Comparison of ENCODE assay signal across 28 mouse cellular contexts in the genomic region with DNA sequence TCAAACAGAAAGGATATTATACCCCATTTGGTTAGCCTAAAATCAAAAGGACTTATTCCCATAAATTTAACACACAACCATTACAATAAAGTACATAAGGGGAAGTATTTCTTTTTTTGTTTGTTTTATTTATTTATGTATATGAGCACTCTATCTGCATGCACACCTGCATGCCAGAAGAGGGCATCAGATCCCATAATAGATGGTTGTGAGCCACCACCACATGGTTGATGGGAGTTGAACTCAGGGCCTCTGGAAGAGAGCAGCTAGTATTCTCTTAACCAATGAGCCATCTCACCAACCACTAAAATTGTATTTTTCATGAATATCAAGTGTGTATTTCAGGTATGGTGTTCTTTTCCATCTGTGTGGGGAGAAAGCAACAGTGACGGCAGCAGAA. TPM values are rescaled to one million over a fixed set of nuclear protein-coding genes. Genes with fewer than 3 reads are reported as not detected.
DNase-seq lines count a peak whose midpoint lies in the region; ATAC-seq and TF ChIP-seq lines count a peak whose summit lies in the region.
"Had no signal": no experiment of that assay in that cellular context is flagged by ENCODE, and none has a peak within 500 bp of the region (broad histone marks: within the 10 kb centered on the region; RNA-seq: fewer than 3 reads in every experiment).

No protein-coding gene starts in this region.

- no peak overlapping the region for H3K27ac ChIP-seq in kidney, postnatal 0 days
- H3K27ac ChIP-seq: embryonic facial prominence, embryonic 13.5 days; forebrain, embryonic 10.5 days; forebrain, embryonic 15.5 days; heart, embryonic 10.5 days; heart, embryonic 15.5 days; hindbrain, embryonic 12.5 days; hindbrain, postnatal 0 days; intestine, embryonic 15.5 days; limb, embryonic 12.5 days; liver, embryonic 15.5 days; macrophage; midbrain, embryonic 13.5 days; neural tube, embryonic 13.5 days had no signal

- no peak overlapping the region for H3K4me2 ChIP-seq in kidney, postnatal 0 days (ENCODE audit: low read length)
- H3K4me2 ChIP-seq: embryonic facial prominence, embryonic 13.5 days; forebrain, embryonic 15.5 days; heart, embryonic 15.5 days; hindbrain, embryonic 12.5 days; intestine, embryonic 15.5 days; limb, embryonic 12.5 days; liver, embryonic 15.5 days; midbrain, embryonic 13.5 days; neural tube, embryonic 13.5 days had no signal

- no peak for ATAC-seq in kidney, postnatal 0 days (replicated peaks; ENCODE audit: low FRiP score, low read depth)
- ATAC-seq: forebrain, embryonic 15.5 days; hindbrain, postnatal 0 days; intestine, embryonic 15.5 days; midbrain, embryonic 13.5 days had no signal

- H3K4me3 ChIP-seq in kidney, postnatal 0 days (replicated peaks; ENCODE audit: low read depth, low read length) = no peak overlapping the region
- H3K4me3 ChIP-seq: embryonic facial prominence, embryonic 13.5 days; forebrain, embryonic 10.5 days; forebrain, embryonic 15.5 days; heart, embryonic 10.5 days; heart, embryonic 15.5 days; hindbrain, embryonic 12.5 days; intestine, embryonic 15.5 days; limb, embryonic 12.5 days; liver, embryonic 15.5 days; midbrain, embryonic 13.5 days; neural tube, embryonic 13.5 days had no signal

- no peaks in the 10 kb centered on the region for H3K36me3 ChIP-seq in kidney, postnatal 0 days (ENCODE audit: insufficient read depth, low read length)
- H3K36me3 ChIP-seq: embryonic facial prominence, embryonic 13.5 days; forebrain, embryonic 15.5 days; heart, embryonic 10.5 days; heart, embryonic 15.5 days; hindbrain, embryonic 12.5 days; intestine, embryonic 15.5 days; limb, embryonic 12.5 days; liver, embryonic 15.5 days; midbrain, embryonic 13.5 days; neural tube, embryonic 13.5 days had no signal

- no peaks in the 10 kb centered on the region for H3K27me3 ChIP-seq in kidney, postnatal 0 days (ENCODE audit: insufficient read depth, low read length)
- H3K27me3 ChIP-seq: embryonic facial prominence, embryonic 13.5 days; forebrain, embryonic 15.5 days; heart, embryonic 15.5 days; hindbrain, embryonic 12.5 days; intestine, embryonic 15.5 days; limb, embryonic 12.5 days; liver, embryonic 15.5 days; midbrain, embryonic 13.5 days; neural tube, embryonic 13.5 days had no signal

- DNase-seq in kidney, postnatal 0 days (ENCODE audit: low spot score) = no peak
- no peak for DNase-seq in kidney, adult 18-20 months
- DNase-seq in A20 (ENCODE audit: low read depth, low spot score) (peak; percentile 63), R1 (ENCODE audit: low read depth, low spot score) (peak; percentile 31)
- peak; percentile 14 to 34 for DNase-seq in B cell, adult 2 months
- no peak for DNase-seq in right cerebral cortex, postnatal 10 days (ENCODE audit: low spot score in 2 of 2)
- no peak for DNase-seq in retina, embryonic 14.5 days (ENCODE audit: low spot score)
- DNase-seq: adrenal gland, postnatal 10 days; cerebellum, adult 8-10 months; cerebellum, postnatal 25 days; gastrocnemius, postnatal 14 days; heart, postnatal 36 days; kidney, postnatal 4 days; right cerebral cortex, postnatal 14 days; thymus, postnatal 14 days had no signal

- H3K9me3 ChIP-seq in kidney, postnatal 0 days (replicated peaks; ENCODE audit: low read length) = no peaks in the 10 kb centered on the region
- H3K9me3 ChIP-seq: embryonic facial prominence, embryonic 13.5 days; forebrain, embryonic 10.5 days; forebrain, embryonic 15.5 days; heart, embryonic 10.5 days; heart, embryonic 15.5 days; hindbrain, embryonic 12.5 days; intestine, embryonic 15.5 days; liver, embryonic 15.5 days; midbrain, embryonic 13.5 days; neural tube, embryonic 13.5 days had no signal

- TF ChIP-seq CTCF in kidney, postnatal 0 days (IDR thresholded peaks at IDR 0.05; ENCODE audit: low read depth) = peak; percentile 38

- WGBS in kidney, postnatal 0 days = 93% methylated on average over 1 of the region's 1 CpGs

- H3K4me1 ChIP-seq in kidney, postnatal 0 days (replicated peaks; ENCODE audit: insufficient read depth, low read length) = no peaks in the 10 kb centered on the region
- H3K4me1 ChIP-seq: forebrain, embryonic 10.5 days; hindbrain, embryonic 12.5 days; liver, embryonic 15.5 days; midbrain, embryonic 13.5 days; neural tube, embryonic 13.5 days had no signal

- no peak overlapping the region for H3K9ac ChIP-seq in kidney, postnatal 0 days (ENCODE audit: low read depth, low read length)
- H3K9ac ChIP-seq: embryonic facial prominence, embryonic 13.5 days; forebrain, embryonic 15.5 days; heart, embryonic 15.5 days; hindbrain, embryonic 12.5 days; intestine, embryonic 15.5 days; limb, embryonic 12.5 days; liver, embryonic 15.5 days; midbrain, embryonic 13.5 days; neural tube, embryonic 13.5 days had no signal

RNA-seq across cellular contexts. Expression of gene Strbp, which starts 18.8 kb away (rescaled TPM):
- polyA plus RNA-seq in kidney, postnatal 0 days (2015; fragmentation: Nextera tagmentation; extraction: Ambion mirVana) = 39.4 and 42.0 TPM in 2 replicates

Comparison
In these comparisons a context has a peak if more than half of its experiments do, and no peak if none do; other contexts are left out.
1. DNase-seq: peak in A20 (single experiment), B cell, adult 2 months (2 of 2) and R1 (single experiment); none in kidney, postnatal 0 days (single experiment), kidney, adult 18-20 months (single experiment), right cerebral cortex, postnatal 10 days (0 of 2) and retina, embryonic 14.5 days (single experiment).